Mouse (Mus musculus) forebrain, embryonic 13.5 days (tissue): ENCODE measurements around the gene Vps29. TPM values are rescaled to one million over a fixed set of nuclear protein-coding genes. Genes with fewer than 3 reads are reported as not detected.

Experiments
- ATAC-seq: fragments of 200-750 bp; cut with Nextera tagmentation; 2 replicates; pipeline ENCODE4 v1.8.0; 2017
- H3K27ac ChIP-seq: fragments of 300-500 bp; sonication (generic); 2 replicates; pipeline ENCODE4 v1.5.1; 2015; ENCODE audit warnings: inconsistent platforms, mild to moderate bottlenecking, moderate library complexity
- H3K27me3 ChIP-seq: fragments of 300-500 bp; sonication (generic); 2 replicates; pipeline ENCODE4 v1.6.1; 2015; ENCODE audit warnings: mild to moderate bottlenecking, inconsistent platforms
- H3K36me3 ChIP-seq: fragments of 300-500 bp; sonication (generic); 2 replicates; pipeline ENCODE4 v1.6.1; 2015; ENCODE audit warnings: mild to moderate bottlenecking, inconsistent platforms; ENCODE audit not compliant: poor library complexity, severe bottlenecking
- H3K4me1 ChIP-seq: fragments of 300-500 bp; sonication (generic); 2 replicates; pipeline ENCODE4 v1.6.1; 2015; ENCODE audit warnings: inconsistent platforms
- H3K4me2 ChIP-seq: fragments of 300-500 bp; sonication (generic); 2 replicates; pipeline ENCODE4 v1.6.1; 2015; ENCODE audit warnings: inconsistent platforms, mild to moderate bottlenecking, moderate library complexity
- H3K4me3 ChIP-seq: fragments of 300-500 bp; sonication (generic); 2 replicates; pipeline ENCODE4 v1.5.1; 2015; ENCODE audit warnings: mild to moderate bottlenecking, inconsistent platforms
- H3K9ac ChIP-seq: fragments of 300-500 bp; sonication (generic); 2 replicates; pipeline ENCODE4 v1.6.1; 2015; ENCODE audit warnings: mild to moderate bottlenecking, inconsistent platforms
- H3K9me3 ChIP-seq: fragments of 300-500 bp; sonication (generic); replicated peaks from 2 replicates; pipeline ENCODE4 v1.6.1; 2016; ENCODE audit warnings: inconsistent platforms
- WGBS: fragments of 180-500 bp; shearing (Covaris S2); methylation state at CpG from one replicate; pipeline ENCODE4 v1.1.7; 2015; 5-methylcytosine and 5-hydroxymethylcytosine counted together
- polyA plus RNA-seq: library from polyadenylated mRNA; unstranded; fragments of >200 nt; fragmentation: Nextera tagmentation; extraction: Ambion mirVana; gene quantifications from 2 replicates; pipeline ENCODE4 v1.2.1, GENCODE M21; 2015

Vps29 gene
- 228 and 236 TPM in 2 replicates for polyA plus RNA-seq

- peaks cover 11% of the 10 kb centered on the region for H3K4me1 ChIP-seq
- 2% methylated on average over 51 of the region's 51 CpGs for WGBS
- H3K4me2 ChIP-seq: peak within 1 kb of the TSS; percentile 82
- peak; percentile 95 for ATAC-seq
- peak within 1 kb of the TSS; percentile 97 for H3K4me3 ChIP-seq
- peaks cover 18% of the 10 kb centered on the region for H3K36me3 ChIP-seq
- peak within 1 kb of the TSS; percentile 94 for H3K9ac ChIP-seq
- H3K27ac ChIP-seq: peak within 1 kb of the TSS; percentile 68
- H3K27me3 ChIP-seq: no peaks in the 10 kb centered on the region
- H3K9me3 ChIP-seq: no peaks in the 10 kb centered on the region
Measured at GRCm38 (mm10) chr5:122353807-122354491, at the start of gene Vps29, which contains the start of gene Rad9b. Vps29 (plus strand) TSS chr5:122354369. Rad9b (minus strand) TSS chr5:122354233.

DNA sequence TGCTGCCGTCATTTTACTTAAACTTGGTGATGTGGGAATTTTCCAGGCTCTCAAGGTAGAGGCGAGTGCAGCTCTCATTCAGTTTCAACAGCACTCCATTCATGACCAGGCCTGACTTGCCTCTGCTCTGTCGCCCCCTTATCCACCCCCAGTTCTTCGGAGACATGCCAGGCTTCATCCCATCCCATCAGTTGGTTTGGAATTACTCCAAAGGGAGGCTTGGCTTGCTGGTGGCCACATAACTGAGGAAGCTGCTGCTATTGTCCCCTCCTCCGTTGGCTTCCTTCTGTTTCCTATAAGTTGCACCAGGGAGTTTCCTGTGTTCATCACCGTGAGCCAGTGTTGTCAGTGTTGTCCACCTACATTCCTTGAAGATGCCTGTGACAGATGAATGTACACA lies 49.6 kb upstream of the Vps29 start:
- Histone ChIP-seq H3K27me3 (no peaks in the 10 kb centered on the region), H3K4me3 (no peak overlapping the region), H3K27ac (no peak overlapping the region), H3K4me1 (0 out of 2 replicates have a peak, but pooled peaks cover 4% of the 10 kb centered on the region), H3K9ac (no peak overlapping the region), H3K9me3 (no peaks in the 10 kb centered on the region), H3K4me2 (no peak overlapping the region), H3K36me3 (peaks cover 13% of the 10 kb centered on the region)
- WGBS: 93% methylated on average over 6 of the region's 6 CpGs
- no peak for ATAC-seq

- WGBS: 87% methylated on average over 7 of the region's 7 CpGs
- no peak overlapping the region for H3K9ac ChIP-seq
- H3K4me1 ChIP-seq: 0 out of 2 replicates have a peak, but pooled peaks cover 4% of the 10 kb centered on the region
- no peak overlapping the region for H3K4me2 ChIP-seq
- no peaks in the 10 kb centered on the region for H3K9me3 ChIP-seq
- H3K4me3 ChIP-seq: no peak overlapping the region
- no peaks in the 10 kb centered on the region for H3K27me3 ChIP-seq
- ATAC-seq: no peak
- peaks cover 15% of the 10 kb centered on the region for H3K36me3 ChIP-seq
- H3K27ac ChIP-seq: no peak overlapping the region
Measured at GRCm38 (mm10) chr5:122305472-122305871, 48.7 kb upstream of the Vps29 start.

DNA sequence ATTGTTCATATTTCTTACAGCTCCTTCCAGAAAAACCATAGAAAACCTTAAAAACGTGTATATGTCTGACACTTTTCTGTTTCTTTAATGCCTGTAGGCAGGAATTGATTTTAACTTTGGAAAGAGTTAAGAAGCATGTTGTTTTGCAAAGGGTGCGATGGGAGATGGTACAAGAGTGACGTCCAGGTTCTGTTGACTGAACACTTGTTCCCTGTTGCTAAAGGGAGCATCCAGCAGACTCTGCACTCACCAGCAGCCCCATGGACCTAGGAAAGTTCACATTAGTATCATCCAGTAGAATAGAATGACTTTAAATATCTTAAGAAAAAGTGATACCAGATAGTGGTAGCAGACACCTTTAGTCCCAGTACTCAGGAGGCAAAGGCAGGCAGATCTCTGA lies 47.6 kb upstream of the Vps29 start:
- peaks cover 24% of the 10 kb centered on the region for H3K36me3 ChIP-seq
- no peaks in the 10 kb centered on the region for H3K9me3 ChIP-seq
- no peak overlapping the region for H3K9ac ChIP-seq
- no peak overlapping the region for H3K4me3 ChIP-seq
- no peak for ATAC-seq
- no peak overlapping the region for H3K4me2 ChIP-seq
- H3K27me3 ChIP-seq: no peaks in the 10 kb centered on the region
- WGBS: 90% methylated on average over 3 of the region's 3 CpGs
- H3K4me1 ChIP-seq: 0 out of 2 replicates have a peak, but pooled peaks cover 4% of the 10 kb centered on the region
- no peak overlapping the region for H3K27ac ChIP-seq

GRCm38 (mm10) chr5:122310699-122311098 lies 43.5 kb upstream of the Vps29 start:
- Histone ChIP-seq H3K4me3 (no peak overlapping the region), H3K4me1 (no peaks in the 10 kb centered on the region), H3K9ac (no peak overlapping the region), H3K9me3 (no peaks in the 10 kb centered on the region), H3K27me3 (no peaks in the 10 kb centered on the region), H3K36me3 (peaks cover 56% of the 10 kb centered on the region), H3K4me2 (no peak overlapping the region), H3K27ac (no peak overlapping the region)
- ATAC-seq: no peak
- WGBS: 80% methylated on average over 8 of the region's 8 CpGs

DNA sequence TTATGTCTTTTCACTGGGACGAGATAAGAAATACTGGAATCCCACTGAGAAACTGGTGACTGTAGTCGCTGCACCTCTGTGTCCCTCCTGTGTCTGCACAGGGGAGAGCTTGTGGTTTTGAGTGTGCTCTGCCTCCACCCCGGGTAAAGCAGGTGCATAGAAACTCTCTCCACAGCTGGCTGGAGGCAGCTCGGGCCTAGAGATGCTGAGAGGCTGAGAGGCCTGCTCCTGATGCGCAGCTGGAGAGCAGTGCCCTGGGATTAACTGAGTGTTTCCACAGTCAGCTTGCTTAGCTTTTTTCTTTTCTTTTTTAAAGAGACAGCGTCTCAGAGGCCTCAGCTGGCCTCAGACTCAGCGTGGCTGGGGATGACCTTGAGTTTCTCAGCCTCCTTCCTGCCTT lies 42.5 kb upstream of the Vps29 start:
- H3K27me3 ChIP-seq: no peaks in the 10 kb centered on the region
- no peaks in the 10 kb centered on the region for H3K4me1 ChIP-seq
- no peak overlapping the region for H3K4me2 ChIP-seq
- no peak for ATAC-seq
- WGBS: 65% methylated on average over 7 of the region's 7 CpGs
- H3K27ac ChIP-seq: no peak overlapping the region
- H3K4me3 ChIP-seq: no peak overlapping the region
- no peaks in the 10 kb centered on the region for H3K9me3 ChIP-seq
- peaks cover 58% of the 10 kb centered on the region for H3K36me3 ChIP-seq
- H3K9ac ChIP-seq: no peak overlapping the region

- Histone ChIP-seq H3K27me3 (no peaks in the 10 kb centered on the region), H3K9me3 (no peaks in the 10 kb centered on the region), H3K36me3 (peaks cover 63% of the 10 kb centered on the region), H3K27ac (no peak overlapping the region), H3K4me2 (no peak overlapping the region), H3K4me1 (no peaks in the 10 kb centered on the region), H3K9ac (no peak overlapping the region), H3K4me3 (no peak overlapping the region)
- no peak for ATAC-seq
- WGBS: 89% methylated on average over 4 of the region's 4 CpGs
Measured at GRCm38 (mm10) chr5:122312346-122312745, 41.8 kb upstream of the Vps29 start.

- 93% methylated on average over 17 of the region's 17 CpGs for WGBS
- Histone ChIP-seq H3K4me2 (no peak overlapping the region), H3K4me3 (no peak overlapping the region), H3K27ac (no peak overlapping the region), H3K4me1 (no peaks in the 10 kb centered on the region), H3K27me3 (no peaks in the 10 kb centered on the region), H3K9ac (no peak overlapping the region), H3K36me3 (peaks cover 64% of the 10 kb centered on the region), H3K9me3 (no peaks in the 10 kb centered on the region)
- ATAC-seq: no peak
Measured at GRCm38 (mm10) chr5:122312942-122313684, 41.1 kb upstream of the Vps29 start.

DNA sequence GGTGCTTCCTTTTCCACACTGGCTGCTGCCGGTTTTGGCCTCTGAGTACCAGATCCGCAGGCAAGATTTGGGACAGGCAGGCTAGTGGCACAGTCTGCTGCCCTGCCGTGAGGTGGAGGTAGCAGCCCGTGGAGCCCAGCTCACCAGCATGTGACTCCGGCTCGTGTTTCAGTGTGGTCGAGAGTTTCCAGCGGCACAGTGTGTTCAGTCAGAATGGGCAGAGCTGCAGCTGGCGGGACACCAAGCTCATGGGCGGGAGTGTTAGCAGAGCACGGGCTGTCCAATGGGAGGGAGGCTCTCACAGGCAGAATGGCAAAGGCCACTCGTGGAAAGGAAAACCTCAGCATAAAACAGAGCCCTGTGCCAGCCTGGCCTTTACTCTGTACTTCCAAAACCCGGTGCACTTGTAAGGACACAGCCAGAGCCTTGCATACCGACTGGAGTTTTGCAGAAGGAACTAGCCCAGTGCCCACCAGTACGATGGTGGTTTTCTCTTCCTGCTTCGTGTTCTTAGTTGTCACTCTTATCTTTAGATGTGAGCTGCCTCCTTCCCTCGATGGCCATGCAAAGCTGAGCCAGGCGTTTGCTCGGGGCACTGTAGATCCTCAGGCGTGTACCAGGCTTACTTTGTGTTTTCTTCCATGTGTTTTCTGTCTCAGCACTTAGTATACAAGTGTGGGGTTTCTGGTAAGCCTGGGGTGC lies 39.1 kb upstream of the Vps29 start:
- no peak overlapping the region for H3K9ac ChIP-seq
- no peaks in the 10 kb centered on the region for H3K4me1 ChIP-seq
- ATAC-seq: peak; percentile 27; the same call in 1 of the 2 replicates
- H3K9me3 ChIP-seq: no peaks in the 10 kb centered on the region
- no peak overlapping the region for H3K4me2 ChIP-seq
- no peak overlapping the region for H3K4me3 ChIP-seq
- 70% methylated on average over 20 of the region's 20 CpGs for WGBS
- H3K36me3 ChIP-seq: peaks cover 58% of the 10 kb centered on the region
- no peaks in the 10 kb centered on the region for H3K27me3 ChIP-seq
- H3K27ac ChIP-seq: no peak overlapping the region

DNA sequence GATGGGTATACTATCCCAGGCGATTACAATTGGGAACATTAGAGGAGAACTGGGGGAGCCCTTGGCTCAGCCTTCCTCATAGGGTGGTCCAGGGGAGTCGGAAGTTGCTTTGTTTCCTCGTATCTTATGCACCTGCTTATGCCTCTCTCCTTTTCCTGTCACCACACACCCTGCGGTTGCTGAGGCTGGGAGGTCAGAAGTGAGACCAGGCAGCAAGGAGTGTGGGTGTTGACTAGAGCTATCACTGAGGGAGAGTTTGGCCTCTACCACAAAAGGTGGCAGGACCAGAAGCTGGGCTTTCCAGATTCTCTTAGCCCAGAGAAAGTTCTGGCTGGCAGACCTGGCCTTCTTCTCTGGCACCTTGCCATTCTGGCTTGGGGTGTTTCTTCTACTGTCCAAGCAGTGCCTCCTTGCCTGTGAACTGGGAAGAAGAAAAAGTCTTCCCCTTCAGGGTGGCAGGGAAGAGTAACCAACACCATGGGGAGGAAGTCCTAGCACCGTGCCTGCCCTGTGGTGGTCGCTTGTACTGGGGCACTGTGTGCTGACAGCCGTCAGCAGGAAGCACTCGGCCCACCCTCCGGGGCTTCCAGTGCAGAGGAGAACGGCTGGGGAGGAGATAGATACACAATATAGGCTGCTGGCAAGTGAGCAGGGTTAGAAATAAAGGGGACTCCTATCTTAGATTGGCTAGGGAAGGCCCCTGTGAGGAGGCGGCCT lies 36.7 kb upstream of the Vps29 start:
- no peak for ATAC-seq
- Histone ChIP-seq H3K27ac (no peak overlapping the region), H3K4me3 (no peak overlapping the region), H3K4me1 (no peaks in the 10 kb centered on the region), H3K9me3 (no peaks in the 10 kb centered on the region), H3K9ac (no peak overlapping the region), H3K4me2 (no peak overlapping the region), H3K36me3 (peaks cover 62% of the 10 kb centered on the region), H3K27me3 (no peaks in the 10 kb centered on the region)
- WGBS: 80% methylated on average over 11 of the region's 11 CpGs

- H3K4me2 ChIP-seq: no peak overlapping the region
- H3K27me3 ChIP-seq: no peaks in the 10 kb centered on the region
- no peaks in the 10 kb centered on the region for H3K9me3 ChIP-seq
- H3K4me1 ChIP-seq: no peaks in the 10 kb centered on the region
- peaks cover 58% of the 10 kb centered on the region for H3K36me3 ChIP-seq
- H3K9ac ChIP-seq: no peak overlapping the region
- H3K4me3 ChIP-seq: no peak overlapping the region
- WGBS: 67% methylated on average over 3 of the region's 3 CpGs
- H3K27ac ChIP-seq: no peak overlapping the region
- no peak for ATAC-seq
Measured at GRCm38 (mm10) chr5:122318100-122318499, 36.1 kb upstream of the Vps29 start.
